Mouse (Mus musculus): ENCODE measurements around the gene Aldh9a1.

DNA sequence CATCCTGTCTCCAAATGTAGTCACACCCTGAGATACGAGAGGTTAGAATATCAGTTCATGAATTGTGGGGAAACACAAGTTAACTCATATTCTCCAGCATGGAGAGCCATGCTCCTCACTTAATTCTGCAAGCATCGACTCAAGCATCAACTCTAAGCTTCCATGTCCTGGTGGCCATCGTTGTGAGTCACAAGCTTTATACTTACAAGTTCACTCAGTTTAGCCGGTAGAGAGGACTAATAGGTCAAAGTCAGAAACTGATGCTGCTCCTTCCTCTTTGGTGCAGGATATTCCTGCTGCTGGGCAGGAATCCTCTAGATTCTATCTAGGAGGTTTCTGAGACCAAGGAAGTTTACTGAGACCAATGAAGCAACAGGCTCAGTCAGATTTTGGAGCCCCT lies 55.4 kb downstream of the Aldh9a1 start:
- TF ChIP-seq CTCF (IDR thresholded peaks at IDR 0.05; ENCODE audit: insufficient read depth, low read depth, low read length) (no peak), POLR2A (IDR thresholded peaks at IDR 0.05; ENCODE audit: insufficient read depth, low read depth, low read length) (no peak)
